Mouse (Mus musculus) ES-Bruce4 (cell line): ENCODE results near the gene Zbtb6. TPM values are rescaled to one million over a fixed set of nuclear protein-coding genes. Genes with fewer than 3 reads are reported as not detected.

Source experiments
- H3K27ac ChIP-seq: 2 replicates; pipeline ENCODE4 v1.5.1; 2012; ENCODE audit warnings: low read length, inconsistent platforms; ENCODE audit not compliant: insufficient read depth
- H3K27me3 ChIP-seq: 2 replicates; pipeline ENCODE4 v1.6.1; 2012; ENCODE audit warnings: mild to moderate bottlenecking, low read length, inconsistent platforms; ENCODE audit not compliant: control insufficient read depth, poor library complexity, insufficient read depth, severe bottlenecking
- H3K36me3 ChIP-seq: 2 replicates; pipeline ENCODE4 v1.6.1; 2012; ENCODE audit warnings: inconsistent platforms, mild to moderate bottlenecking, low read length, moderate library complexity; ENCODE audit not compliant: control insufficient read depth, poor library complexity, insufficient read depth, severe bottlenecking
- H3K4me1 ChIP-seq: one replicate; pipeline ENCODE4 v1.8.1; 2011; ENCODE audit warnings: low read length; ENCODE audit not compliant: control insufficient read depth, insufficient read depth
- H3K4me3 ChIP-seq: 2 replicates; pipeline ENCODE4 v1.5.1; 2011; ENCODE audit warnings: low read depth, mild to moderate bottlenecking, low read length
- H3K9ac ChIP-seq: 2 replicates; pipeline ENCODE4 v1.6.1; 2012; ENCODE audit warnings: low read depth, mild to moderate bottlenecking, inconsistent platforms; ENCODE audit not compliant: poor library complexity, severe bottlenecking
- H3K9me3 ChIP-seq: replicated peaks from 2 replicates; pipeline ENCODE4 v1.6.1; 2012; ENCODE audit warnings: mild to moderate bottlenecking, low read length, inconsistent platforms; ENCODE audit not compliant: control insufficient read depth, poor library complexity, insufficient read depth, severe bottlenecking
- CTCF ChIP-seq: IDR thresholded peaks from one replicate; pipeline ENCODE4 v1.8.1; 2011; ENCODE audit warnings: low read depth, low read length
- EP300 ChIP-seq: IDR thresholded peaks from 2 replicates; pipeline ENCODE4 v1.6.1; 2011; ENCODE audit warnings: low read depth, low read length; ENCODE audit not compliant: insufficient read depth
- POLR2A ChIP-seq: IDR thresholded peaks from one replicate; pipeline ENCODE4 v1.8.1; 2011; ENCODE audit warnings: low read length; ENCODE audit not compliant: insufficient read depth
- polyA plus RNA-seq: library from polyadenylated mRNA; stranded (reverse); fragments of >200 nt; gene quantifications from 2 replicates; pipeline ENCODE4 v1.2.4, GENCODE M21; 2011; ENCODE audit warnings: low read depth; ENCODE audit not compliant: missing spikeins, insufficient read depth, insufficient read length

The Zbtb6 gene
- polyA plus RNA-seq, 1 experiment: 15.1 TPM

DNA sequence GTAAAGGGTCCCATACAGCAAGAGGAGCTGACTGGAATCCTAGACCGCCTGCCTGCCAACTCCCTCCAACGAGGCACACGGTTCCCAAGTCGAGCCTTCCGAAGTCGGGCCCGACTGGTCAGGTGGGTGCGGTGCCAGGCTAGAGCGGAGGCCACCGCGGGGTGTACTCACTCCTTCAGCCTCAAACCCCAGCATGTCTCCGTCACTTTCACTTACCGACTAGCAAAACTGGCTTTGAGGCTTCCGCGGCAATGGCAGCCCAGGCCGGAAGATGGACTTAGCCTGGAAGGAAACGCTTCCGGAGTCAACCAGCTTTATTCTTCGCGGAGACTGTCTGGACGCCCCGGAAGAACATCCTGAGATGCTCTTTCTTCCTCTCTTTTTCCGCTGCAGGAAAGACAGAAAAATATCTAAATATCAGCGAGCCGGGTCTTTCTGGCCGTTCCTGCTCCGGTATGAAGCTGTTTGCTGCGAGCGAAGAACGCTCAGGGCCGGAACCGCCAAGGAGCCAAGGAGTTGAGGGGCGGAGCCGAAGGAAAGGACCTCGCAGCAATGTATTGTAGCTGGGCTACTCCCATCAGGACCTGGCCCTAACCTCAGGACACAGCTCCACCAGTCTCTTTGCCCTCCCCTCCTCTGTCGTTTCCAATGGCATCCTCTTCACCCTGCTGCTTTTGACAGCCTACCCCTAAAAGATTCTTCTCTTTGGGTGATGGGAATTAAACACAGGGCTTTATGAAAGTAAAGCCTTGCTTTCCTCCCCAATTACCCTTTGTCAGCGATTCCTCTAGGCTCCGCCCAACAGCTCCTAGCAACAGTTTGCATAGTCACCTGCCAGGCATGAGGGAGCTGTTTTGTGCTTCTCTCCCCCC lies 12.1 kb downstream of the Zbtb6 start:
- Histone ChIP-seq H3K9ac (peak overlapping the region; percentile 80), H3K27ac (peak overlapping the region; percentile 87)
- TF ChIP-seq CTCF: no peak
- TF ChIP-seq EP300: 0 out of 2 replicates have a peak, but pooled peaks have one; percentile 1
- no peak for TF ChIP-seq POLR2A

DNA sequence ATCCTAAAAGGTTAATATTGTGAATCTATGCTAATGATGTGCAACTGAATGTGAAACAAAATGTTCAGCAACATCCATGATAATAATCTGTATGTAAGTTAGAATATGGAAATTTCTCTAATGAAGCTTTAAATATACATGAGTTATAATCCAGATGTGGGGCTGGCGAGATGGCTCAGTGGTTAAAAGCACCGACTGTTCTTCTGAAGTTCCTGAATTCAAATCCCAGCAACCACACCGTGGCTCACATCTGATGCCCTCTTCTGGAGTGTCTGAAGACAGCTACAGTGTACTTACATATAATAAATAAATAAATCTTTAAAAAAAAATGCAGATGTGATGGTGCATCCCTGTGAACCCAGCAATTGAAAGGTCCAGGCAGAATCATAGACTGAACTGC lies 19.3 kb downstream of the Zbtb6 start:
- no peak for TF ChIP-seq CTCF
- TF ChIP-seq POLR2A: no peak
- TF ChIP-seq EP300: no peak
- Histone ChIP-seq H3K4me3 (no peak overlapping the region), H3K4me1 (no peaks in the 10 kb centered on the region)

More for the DNA sequence above, 12.1 kb downstream of the Zbtb6 start:
- Histone ChIP-seq H3K36me3 (peaks cover 11% of the 10 kb centered on the region), H3K4me1 (no peaks in the 10 kb centered on the region), H3K9me3 (no peaks in the 10 kb centered on the region), H3K4me3 (peak overlapping the region; percentile 99), H3K27me3 (no peaks in the 10 kb centered on the region)

DNA sequence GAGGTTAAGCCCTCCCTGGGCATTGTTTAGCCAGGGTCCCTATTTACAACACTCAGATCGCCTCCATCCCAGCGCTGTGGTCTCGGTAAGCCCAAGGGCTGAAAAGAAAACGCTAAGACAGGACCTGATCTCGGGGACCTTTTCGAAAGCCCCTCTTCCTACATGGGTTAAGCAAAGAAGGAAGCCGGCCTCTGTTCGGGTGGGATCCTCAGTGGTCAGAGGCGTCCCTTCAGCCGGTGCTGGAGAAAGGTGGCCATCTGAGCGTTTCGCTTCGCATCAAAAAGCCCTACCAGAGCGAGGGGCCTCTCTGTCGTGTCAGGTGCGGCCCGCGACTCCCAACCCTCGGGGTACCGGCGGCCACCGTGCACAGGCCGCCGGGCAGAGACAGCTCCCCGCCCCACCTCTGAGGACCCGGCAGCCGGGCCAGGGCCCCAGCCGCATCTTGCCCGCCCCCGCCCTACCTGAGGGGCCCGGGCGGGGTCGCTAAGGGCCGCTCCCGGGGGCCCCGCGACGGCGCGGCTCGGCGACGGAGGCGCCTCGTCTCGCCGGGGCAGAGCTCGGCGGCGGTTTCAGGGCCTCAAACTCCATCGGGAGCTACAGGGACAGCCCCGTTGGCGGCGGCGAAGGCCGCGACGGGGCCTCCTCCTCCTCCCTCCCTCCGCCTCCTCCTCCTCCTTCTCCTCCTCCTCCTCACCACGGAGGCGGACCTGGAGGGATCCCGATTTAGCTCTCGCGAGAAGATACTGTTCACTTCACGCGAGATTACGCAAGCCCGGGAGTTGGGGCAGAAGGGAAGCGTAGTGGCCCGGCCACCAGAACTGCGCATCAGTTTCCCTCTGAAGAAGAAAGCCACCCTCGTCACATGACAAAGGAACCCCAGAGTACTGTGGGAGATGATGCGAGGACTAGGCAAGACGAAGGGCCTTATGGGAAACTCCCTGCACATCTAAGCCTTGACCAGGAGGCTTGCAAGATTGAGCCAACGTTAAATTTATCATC lies 20.4 kb downstream of the Zbtb6 start, which contains the start of gene Rc3h2:
Gene Rc3h2, minus strand, starts transcription at position 598 of the 999 bp plus-strand sequence.
- Histone ChIP-seq H3K36me3 (no peaks in the 10 kb centered on the region; the same call in 1 of the 2 replicates), H3K4me3 (peak within 1 kb of the TSS; percentile 85), H3K27me3 (no peaks in the 10 kb centered on the region), H3K27ac (peak within 1 kb of the TSS; percentile 26; the same call in 1 of the 2 replicates), H3K9ac (peak within 1 kb of the TSS; percentile 93), H3K9me3 (no peaks in the 10 kb centered on the region), H3K4me1 (no peaks in the 10 kb centered on the region)
- no peak for TF ChIP-seq CTCF
- peak; percentile 93 for TF ChIP-seq POLR2A
- no peak for TF ChIP-seq EP300

More for the DNA sequence above, 19.3 kb downstream of the Zbtb6 start:
- H3K9me3 ChIP-seq: no peaks in the 10 kb centered on the region
- peaks cover 2% of the 10 kb centered on the region for H3K36me3 ChIP-seq
- no peak overlapping the region for H3K9ac ChIP-seq
- no peaks in the 10 kb centered on the region for H3K27me3 ChIP-seq
- H3K27ac ChIP-seq: no peak overlapping the region

DNA sequence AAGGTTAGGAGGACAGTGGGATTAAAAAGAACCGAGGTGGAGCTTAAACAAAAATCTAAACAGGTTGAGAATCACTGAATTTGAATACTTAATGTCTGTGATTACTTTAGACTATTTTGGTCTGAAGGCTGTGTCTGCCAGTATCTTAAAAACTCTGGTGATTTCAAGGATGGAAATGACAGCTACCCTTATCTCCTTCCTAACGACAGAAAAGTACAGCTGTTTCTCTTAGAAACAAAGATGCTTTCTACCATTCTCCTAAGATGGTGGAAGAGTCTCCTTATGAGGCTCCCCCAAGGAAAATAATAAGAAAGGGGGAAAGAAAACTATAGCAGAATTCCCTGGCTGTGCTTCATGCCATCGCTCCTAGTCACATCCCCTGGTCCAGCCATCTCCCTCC lies 21.1 kb downstream of the Zbtb6 start:
- H3K4me3 ChIP-seq: peak overlapping the region; percentile 85
- no peak for TF ChIP-seq POLR2A
- TF ChIP-seq EP300: no peak
- TF ChIP-seq CTCF: no peak
- no peaks in the 10 kb centered on the region for H3K9me3 ChIP-seq
- no peaks in the 10 kb centered on the region for H3K4me1 ChIP-seq
- no peaks in the 10 kb centered on the region for H3K36me3 ChIP-seq
- no peak overlapping the region for H3K27ac ChIP-seq
- H3K27me3 ChIP-seq: no peaks in the 10 kb centered on the region
- H3K9ac ChIP-seq: peak overlapping the region; percentile 93

DNA sequence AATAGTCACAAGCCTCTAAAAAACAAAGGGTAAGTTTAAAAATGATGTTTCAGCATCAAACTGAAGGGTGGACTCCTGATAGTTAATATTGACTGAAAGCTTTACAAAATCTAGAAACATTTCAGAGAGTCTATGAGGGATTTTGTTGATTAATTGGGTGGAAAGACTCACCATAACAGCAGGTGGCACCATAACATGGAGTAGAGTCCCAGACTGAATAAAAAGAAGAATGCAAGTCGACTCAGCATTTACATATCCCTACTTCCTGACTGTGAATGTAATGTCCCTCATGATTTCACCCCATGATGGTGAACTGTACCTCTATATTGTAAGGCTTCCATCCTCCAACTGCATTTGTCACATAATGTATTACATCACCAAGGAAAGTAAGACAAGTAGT lies 47.4 kb downstream of the Zbtb6 start:
- Histone ChIP-seq H3K9me3 (no peaks in the 10 kb centered on the region), H3K27me3 (no peaks in the 10 kb centered on the region), H3K27ac (no peak overlapping the region), H3K4me3 (no peak overlapping the region), H3K4me1 (no peaks in the 10 kb centered on the region), H3K9ac (no peak overlapping the region), H3K36me3 (peaks cover 16% of the 10 kb centered on the region)
- no peak for TF ChIP-seq CTCF
- TF ChIP-seq POLR2A: no peak
- TF ChIP-seq EP300: no peak
